ENCODE assay signal across 13 mouse cellular contexts in genomic region chr10:39376676-39377075, GRCm38 (mm10). TPM values are rescaled to one million over a fixed set of nuclear protein-coding genes. Genes with fewer than 3 reads are reported as not detected.
DNase-seq lines count a peak whose midpoint lies in the region; ATAC-seq lines count a peak whose summit lies in the region.
"Had no signal": no experiment of that assay in that cellular context is flagged by ENCODE, and none has a peak within 500 bp of the region (broad histone marks: within the 10 kb centered on the region; RNA-seq: fewer than 3 reads in every experiment).

No protein-coding gene starts in this region.

- no peak overlapping the region for H3K4me2 ChIP-seq in hindbrain, embryonic 15.5 days
- H3K4me2 ChIP-seq in neural tube, embryonic 14.5 days (ENCODE audit: low read depth, low read length): no peak overlapping the region
- H3K4me2 ChIP-seq: embryonic facial prominence, embryonic 15.5 days; heart, embryonic 13.5 days had no signal

- ATAC-seq in hindbrain, embryonic 15.5 days (ENCODE audit: low FRiP score, low read depth): peak; percentile 40
- ATAC-seq in neural tube, embryonic 14.5 days (ENCODE audit: low read depth): peak; percentile 9; the same call in 1 of the 2 replicates
- no peak for ATAC-seq in megakaryocyte progenitor cell, adult 5-6 weeks (replicated peaks; ENCODE audit: poor library complexity)

- H3K4me3 ChIP-seq in hindbrain, embryonic 15.5 days: no peak overlapping the region
- no peak overlapping the region for H3K4me3 ChIP-seq in hindbrain, embryonic 10.5 days
- no peak overlapping the region for H3K4me3 ChIP-seq in neural tube, embryonic 14.5 days (ENCODE audit: low read depth, low read length)
- H3K4me3 ChIP-seq: embryonic facial prominence, embryonic 15.5 days; gastrocnemius, adult 2 months; heart, embryonic 13.5 days had no signal

- no peak overlapping the region for H3K27ac ChIP-seq in hindbrain, embryonic 15.5 days (replicated peaks)
- no peak overlapping the region for H3K27ac ChIP-seq in hindbrain, embryonic 10.5 days
- H3K27ac ChIP-seq in neural tube, embryonic 14.5 days (ENCODE audit: low read depth, low read length): no peak overlapping the region
- H3K27ac ChIP-seq: embryonic facial prominence, embryonic 15.5 days; gastrocnemius, adult 2 months; heart, embryonic 13.5 days had no signal

- no peaks in the 10 kb centered on the region for H3K36me3 ChIP-seq in hindbrain, embryonic 15.5 days
- 0 out of 2 replicates have a peak, but pooled peaks cover 10% of the 10 kb centered on the region for H3K36me3 ChIP-seq in hindbrain, embryonic 10.5 days
- no peaks in the 10 kb centered on the region for H3K36me3 ChIP-seq in neural tube, embryonic 14.5 days (ENCODE audit: control insufficient read depth, insufficient read depth, low read length)
- H3K36me3 ChIP-seq: embryonic facial prominence, embryonic 15.5 days; heart, embryonic 13.5 days had no signal

- no peaks in the 10 kb centered on the region for H3K9me3 ChIP-seq in hindbrain, embryonic 15.5 days
- no peaks in the 10 kb centered on the region for H3K9me3 ChIP-seq in hindbrain, embryonic 10.5 days
- H3K9me3 ChIP-seq in neural tube, embryonic 14.5 days (ENCODE audit: control insufficient read depth, low read length): no peaks in the 10 kb centered on the region
- H3K9me3 ChIP-seq: embryonic facial prominence, embryonic 15.5 days; heart, embryonic 13.5 days had no signal

- peaks cover 93% of the 10 kb centered on the region for H3K4me1 ChIP-seq in hindbrain, embryonic 15.5 days (replicated peaks)
- H3K4me1 ChIP-seq in hindbrain, embryonic 10.5 days (replicated peaks): peaks cover 78% of the 10 kb centered on the region
- peaks cover 68% of the 10 kb centered on the region for H3K4me1 ChIP-seq in neural tube, embryonic 14.5 days (ENCODE audit: control insufficient read depth, insufficient read depth, low read length)

- no peak overlapping the region for H3K9ac ChIP-seq in hindbrain, embryonic 15.5 days
- 0 out of 2 replicates have a peak overlapping the region, but pooled peaks have one; percentile 8 for H3K9ac ChIP-seq in neural tube, embryonic 14.5 days (replicated peaks; ENCODE audit: low read depth, low read length)
- H3K9ac ChIP-seq: embryonic facial prominence, embryonic 15.5 days; heart, embryonic 13.5 days had no signal

- H3K27me3 ChIP-seq in hindbrain, embryonic 15.5 days: no peaks in the 10 kb centered on the region
- H3K27me3 ChIP-seq in hindbrain, embryonic 10.5 days (ENCODE audit: insufficient read depth, poor library complexity, severe bottlenecking): no peaks in the 10 kb centered on the region
- H3K27me3 ChIP-seq in neural tube, embryonic 14.5 days (ENCODE audit: control insufficient read depth, insufficient read depth, low read length): no peaks in the 10 kb centered on the region
- H3K27me3 ChIP-seq: embryonic facial prominence, embryonic 15.5 days; heart, embryonic 13.5 days had no signal

- no peak for DNase-seq in hindbrain, embryonic 10.5 days (ENCODE audit: low spot score)
- DNase-seq in CD4-positive helper T cell, adult 2 months (ENCODE audit: low read depth, low spot score): peak; percentile 76
- DNase-seq in T-cell, adult 2 months (ENCODE audit: low spot score): peak; percentile 61
- DNase-seq in c-Kit-positive CD71-positive TER-119-positive erythroid progenitor cells, embryonic 14.5 days (ENCODE audit: low spot score): no peak
- DNase-seq in right cerebral cortex, adult 18-20 months: no peak
- DNase-seq: cerebellum, postnatal 36 days; gastrocnemius, adult 2 months; spleen, adult 18-20 months had no signal

- WGBS in hindbrain, embryonic 15.5 days: 76% methylated on average over 9 of the region's 9 CpGs
- WGBS in hindbrain, embryonic 10.5 days: 86% methylated on average over 9 of the region's 9 CpGs
- 67% methylated on average over 9 of the region's 9 CpGs for WGBS in neural tube, embryonic 14.5 days

RNA-seq across cellular contexts. Expression of gene Fyn, which starts 8.0 kb away (rescaled TPM):
- polyA plus RNA-seq in hindbrain, embryonic 15.5 days (2015; fragmentation: Nextera tagmentation; extraction: Ambion mirVana): 72.7 and 79.1 TPM in 2 replicates
- polyA plus RNA-seq in hindbrain, embryonic 10.5 days (2016; fragmentation: Nextera tagmentation; extraction: Ambion mirVana): 30.6 and 34.1 TPM in 2 replicates
- polyA plus RNA-seq in neural tube, embryonic 14.5 days (2014; fragmentation: Nextera tagmentation; extraction: Ambion mirVana): 106 and 113 TPM in 2 replicates
- 5.1 and 5.9 TPM in 2 replicates for total RNA-seq in megakaryocyte progenitor cell, adult 5-6 weeks (2015)
- 7.7 and 10.1 TPM in 2 replicates for total RNA-seq in megakaryocyte progenitor cell, adult 5-6 weeks (2017)

Comparison
In these comparisons a context has a peak if more than half of its experiments do, and no peak if none do; other contexts are left out.
1. DNase-seq: peak in CD4-positive helper T cell, adult 2 months (single experiment) and T-cell, adult 2 months (single experiment); none in hindbrain, embryonic 10.5 days (single experiment), c-Kit-positive CD71-positive TER-119-positive erythroid progenitor cells, embryonic 14.5 days (single experiment) and right cerebral cortex, adult 18-20 months (single experiment).